Mouse (Mus musculus) hindbrain, postnatal 0 days (tissue): ENCODE results near the gene Parp16. TPM values are rescaled to one million over a fixed set of nuclear protein-coding genes. Genes with fewer than 3 reads are reported as not detected.

ENCODE experiments used
- ATAC-seq: fragments of 200-750 bp; cut with Nextera tagmentation; 2 replicates; pipeline ENCODE4 v1.8.0; 2017; ENCODE audit warnings: mild to moderate bottlenecking, moderate TSS enrichment, moderate library complexity
- DNase-seq: peaks from one replicate; pipeline ENCODE4 v3.0.0-alpha.2; 2015; ENCODE audit warnings: low spot score
- H3K27ac ChIP-seq: fragments of 300-500 bp; sonication (generic); 2 replicates; pipeline ENCODE4 v1.5.1; 2014; ENCODE audit warnings: mild to moderate bottlenecking
- H3K27me3 ChIP-seq: fragments of 300-500 bp; sonication (generic); 2 replicates; pipeline ENCODE4 v1.6.1; 2014; ENCODE audit warnings: low read length, mixed read lengths; ENCODE audit not compliant: insufficient read depth
- H3K36me3 ChIP-seq: fragments of 300-500 bp; sonication (generic); 2 replicates; pipeline ENCODE4 v1.6.1; 2014; ENCODE audit warnings: low read length, mixed read lengths; ENCODE audit not compliant: insufficient read depth
- H3K4me1 ChIP-seq: fragments of 300-500 bp; sonication (generic); 2 replicates; pipeline ENCODE4 v1.6.1; 2014; ENCODE audit warnings: antibody characterized with exemption, low read length, mixed read lengths; ENCODE audit not compliant: insufficient read depth
- H3K4me2 ChIP-seq: fragments of 300-500 bp; sonication (generic); 2 replicates; pipeline ENCODE4 v1.6.1; 2014; ENCODE audit warnings: low read depth, mild to moderate bottlenecking, low read length, moderate library complexity, mixed read lengths
- H3K4me3 ChIP-seq: fragments of 300-500 bp; sonication (generic); 2 replicates; pipeline ENCODE4 v1.5.1; 2014; ENCODE audit warnings: low read length
- H3K9ac ChIP-seq: fragments of 300-500 bp; sonication (generic); replicated peaks from 2 replicates; pipeline ENCODE4 v1.6.1; 2014; ENCODE audit warnings: mild to moderate bottlenecking, low read length, moderate library complexity, mixed read lengths
- H3K9me3 ChIP-seq: fragments of 300-500 bp; sonication (generic); 2 replicates; pipeline ENCODE4 v1.6.1; 2016; ENCODE audit warnings: low read length, mixed read lengths
- CTCF ChIP-seq: IDR thresholded peaks from 2 replicates; pipeline ENCODE4 v1.5.1; 2016; ENCODE audit warnings: antibody characterized with exemption, control low read depth, low read depth
- WGBS: fragments of 180-500 bp; shearing (Covaris S2); extraction: QIAGEN DNeasy Blood & Tissue Kit; methylation state at CpG from one replicate; pipeline ENCODE4 v1.1.7; 2014; 5-methylcytosine and 5-hydroxymethylcytosine counted together
- polyA plus RNA-seq: library from polyadenylated mRNA; unstranded; fragments of >200 nt; fragmentation: Nextera tagmentation; extraction: Ambion mirVana; gene quantifications from 2 replicates; pipeline ENCODE4 v1.2.1, GENCODE M21; 2015
- total RNA-seq: library from RNA; depleted of rRNA; stranded (reverse); fragments of >200 nt; gene quantifications from 2 replicates; pipeline ENCODE4 v1.2.3, GENCODE M21; 2014

Parp16 gene
- total and polyA plus RNA-seq, 2 experiments from 2014 or later: 5.9 to 6.7 TPM

- no peak for DNase-seq
- Histone ChIP-seq H3K9me3 (no peaks in the 10 kb centered on the region), H3K27me3 (no peaks in the 10 kb centered on the region), H3K4me1 (no peaks in the 10 kb centered on the region), H3K9ac (no peak overlapping the region), H3K27ac (no peak overlapping the region), H3K4me3 (no peak overlapping the region), H3K36me3 (no peaks in the 10 kb centered on the region), H3K4me2 (no peak overlapping the region)
- TF ChIP-seq CTCF: no peak
- no peak for ATAC-seq
- WGBS: 60% methylated on average over 3 of the region's 3 CpGs
These were observed 45.4 kb downstream of the Parp16 start for GRCm38 (mm10) chr9:65240587-65240986.

- no peaks in the 10 kb centered on the region for H3K27me3 ChIP-seq
- no peak overlapping the region for H3K27ac ChIP-seq
- no peak overlapping the region for H3K4me3 ChIP-seq
- H3K4me2 ChIP-seq: no peak overlapping the region
- no peak for ATAC-seq
- no peaks in the 10 kb centered on the region for H3K36me3 ChIP-seq
- H3K9ac ChIP-seq: no peak overlapping the region
- no peaks in the 10 kb centered on the region for H3K4me1 ChIP-seq
- H3K9me3 ChIP-seq: no peaks in the 10 kb centered on the region
- 72% methylated on average over 5 of the region's 5 CpGs for WGBS
- no peak for DNase-seq
- TF ChIP-seq CTCF: no peak
These were observed 46.8 kb downstream of the Parp16 start for GRCm38 (mm10) chr9:65241973-65242372.

GRCm38 (mm10) chr9:65243249-65243648 is 48.1 kb downstream of the Parp16 start:
- H3K9ac ChIP-seq: no peak overlapping the region
- WGBS: 41% methylated on average over 4 of the region's 4 CpGs
- H3K4me2 ChIP-seq: no peak overlapping the region
- H3K36me3 ChIP-seq: no peaks in the 10 kb centered on the region
- no peaks in the 10 kb centered on the region for H3K4me1 ChIP-seq
- TF ChIP-seq CTCF: no peak
- no peak for DNase-seq
- H3K27me3 ChIP-seq: no peaks in the 10 kb centered on the region
- no peaks in the 10 kb centered on the region for H3K9me3 ChIP-seq
- H3K27ac ChIP-seq: no peak overlapping the region
- no peak for ATAC-seq
- H3K4me3 ChIP-seq: no peak overlapping the region

- no peak for ATAC-seq
- no peak overlapping the region for H3K27ac ChIP-seq
- 58% methylated on average over 9 of the region's 9 CpGs for WGBS
These were observed 49.1 kb downstream of the Parp16 start for GRCm38 (mm10) chr9:65244036-65244806.

GRCm38 (mm10) chr9:65247502-65248376 is 52.6 kb downstream of the Parp16 start:
- Histone ChIP-seq H3K4me3 (no peak overlapping the region), H3K4me2 (no peak overlapping the region), H3K36me3 (no peaks in the 10 kb centered on the region), H3K27me3 (no peaks in the 10 kb centered on the region), H3K9ac (no peak overlapping the region), H3K4me1 (no peaks in the 10 kb centered on the region), H3K27ac (no peak overlapping the region), H3K9me3 (no peaks in the 10 kb centered on the region)
- 75% methylated on average over 16 of the region's 16 CpGs for WGBS
- TF ChIP-seq CTCF: no peak
- DNase-seq (no peak), ATAC-seq (no peak)

More at GRCm38 (mm10) chr9:65244036-65244806, 49.1 kb downstream of the Parp16 start:
- Histone ChIP-seq H3K4me3 (no peak overlapping the region), H3K27me3 (no peaks in the 10 kb centered on the region), H3K9ac (no peak overlapping the region), H3K4me1 (no peaks in the 10 kb centered on the region), H3K4me2 (no peak overlapping the region), H3K36me3 (no peaks in the 10 kb centered on the region), H3K9me3 (no peaks in the 10 kb centered on the region)
- no peak for TF ChIP-seq CTCF
- DNase-seq: no peak

GRCm38 (mm10) chr9:65248377-65248690 is 53.2 kb downstream of the Parp16 start:
- Histone ChIP-seq H3K4me2 (no peak overlapping the region), H3K27ac (no peak overlapping the region), H3K4me3 (no peak overlapping the region), H3K9ac (no peak overlapping the region), H3K27me3 (no peaks in the 10 kb centered on the region), H3K9me3 (no peaks in the 10 kb centered on the region), H3K4me1 (no peaks in the 10 kb centered on the region), H3K36me3 (no peaks in the 10 kb centered on the region)
- ATAC-seq (no peak), DNase-seq (no peak)
- 76% methylated on average over 5 of the region's 5 CpGs for WGBS
- no peak for TF ChIP-seq CTCF
